Mouse (Mus musculus): ENCODE data around the gene Dohh. TPM values are rescaled to one million over a fixed set of nuclear protein-coding genes. Genes with fewer than 3 reads are reported as not detected.

Gene Dohh
- polyA plus RNA-seq, 1 experiment from 2014 or later, result 67.5 TPM

DNA sequence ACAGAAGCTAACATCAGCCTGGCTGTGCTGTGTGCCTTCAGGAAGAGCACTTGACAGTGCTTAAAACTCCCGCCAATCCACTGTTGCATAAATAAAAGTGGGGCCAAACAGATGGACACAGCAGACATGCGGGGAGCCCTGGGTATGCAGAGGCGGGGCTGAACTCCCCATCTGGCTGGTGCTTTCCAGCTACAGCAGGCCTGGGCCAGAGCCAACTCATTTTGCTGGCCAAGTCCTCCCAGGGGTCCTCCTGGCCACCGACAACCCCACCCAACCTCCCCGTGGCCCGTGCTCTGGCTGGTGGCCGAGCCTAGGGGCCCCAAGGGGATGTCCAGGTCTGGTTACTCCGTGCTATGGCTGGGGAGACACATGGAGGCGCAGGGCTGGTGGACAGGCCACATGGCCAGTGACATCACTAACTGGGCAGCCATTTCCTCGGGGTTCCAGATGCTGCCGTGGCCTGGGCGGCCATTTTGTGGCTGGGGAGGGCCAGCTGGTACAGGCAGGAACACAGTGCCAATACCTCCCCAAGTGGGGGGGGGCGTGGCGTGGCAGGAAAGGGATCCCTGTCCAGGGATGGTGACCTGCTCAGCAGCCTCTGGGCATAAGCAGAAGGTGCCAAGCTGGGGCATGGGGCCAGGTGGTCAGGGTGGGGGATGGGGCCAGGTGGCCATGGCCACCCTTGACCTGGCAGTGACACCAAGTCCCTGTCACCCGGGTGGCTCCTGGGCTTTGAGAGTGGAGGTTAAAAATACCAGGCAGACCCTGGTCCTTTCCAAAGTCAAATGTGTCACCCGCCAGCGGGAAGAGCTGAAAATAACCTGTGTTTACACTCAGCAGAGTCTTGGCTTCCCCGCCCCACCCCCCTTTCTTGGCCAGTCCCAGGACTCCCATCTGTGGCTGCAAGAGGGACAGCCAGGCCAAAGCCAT, 27.5 kb downstream of the Dohh start:
- Histone ChIP-seq H3K9me3 (replicated peaks) (no peaks in the 10 kb centered on the region), H3K4me1 (peaks cover 89% of the 10 kb centered on the region), H3K4me3 (no peak overlapping the region), H3K4me2 (replicated peaks) (no peak overlapping the region; the same call in 1 of the 2 replicates), H3K27me3 (peaks cover 22% of the 10 kb centered on the region), H3K36me3 (no peaks in the 10 kb centered on the region), H3K27ac (peak overlapping the region; percentile 75), H3K9ac (0 out of 2 replicates have a peak overlapping the region, but pooled peaks have one; percentile 24)
- WGBS, result 66% methylated on average over 18 of the region's 18 CpGs
- ATAC-seq (ENCODE audit: low FRiP score), result 0 out of 2 replicates have a peak, but pooled peaks have one; percentile 2

DNA sequence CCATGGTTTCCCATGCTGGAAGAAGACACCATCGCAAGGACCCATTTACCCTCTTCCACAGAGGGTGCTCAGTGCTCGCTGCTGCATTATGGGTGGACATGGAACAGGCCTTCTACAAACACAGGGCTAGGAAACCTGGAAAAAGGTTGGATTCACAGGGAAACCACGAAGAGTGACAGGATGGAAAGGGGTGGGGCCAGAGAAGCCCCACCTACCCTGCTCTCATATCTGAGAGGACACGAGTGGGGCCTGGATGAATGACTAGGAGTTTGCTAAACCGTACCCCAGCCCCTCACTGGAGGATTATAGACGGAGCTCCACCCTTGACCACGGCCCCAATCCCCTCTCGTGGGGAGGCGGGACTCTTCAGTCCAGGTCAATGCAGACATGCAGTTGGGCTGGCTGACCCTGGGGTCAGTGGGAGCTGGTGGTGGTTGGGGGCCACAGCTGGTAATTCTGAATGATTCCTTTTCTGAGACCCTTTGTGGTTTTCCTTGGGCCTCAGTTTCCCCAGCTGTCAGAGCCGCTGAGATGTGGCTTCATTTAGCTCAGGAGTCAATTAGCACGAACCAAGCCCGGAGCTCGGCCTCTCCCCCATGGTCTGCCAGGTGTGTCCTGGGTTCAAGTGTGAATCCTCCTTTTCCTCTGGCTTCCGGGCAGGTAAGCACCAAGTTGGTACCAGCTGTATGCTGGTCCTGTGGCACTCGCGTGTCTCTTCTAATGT, 28.5 kb downstream of the Dohh start:
- Histone ChIP-seq H3K4me3 (no peak overlapping the region), H3K36me3 (no peaks in the 10 kb centered on the region), H3K27me3 (peaks cover 15% of the 10 kb centered on the region), H3K9ac (no peak overlapping the region), H3K9me3 (replicated peaks) (no peaks in the 10 kb centered on the region), H3K4me1 (peaks cover 89% of the 10 kb centered on the region), H3K27ac (peak overlapping the region; percentile 75), H3K4me2 (replicated peaks) (no peak overlapping the region)
- no peak for ATAC-seq (ENCODE audit: low FRiP score)
- 74% methylated on average over 16 of the region's 16 CpGs for WGBS

DNA sequence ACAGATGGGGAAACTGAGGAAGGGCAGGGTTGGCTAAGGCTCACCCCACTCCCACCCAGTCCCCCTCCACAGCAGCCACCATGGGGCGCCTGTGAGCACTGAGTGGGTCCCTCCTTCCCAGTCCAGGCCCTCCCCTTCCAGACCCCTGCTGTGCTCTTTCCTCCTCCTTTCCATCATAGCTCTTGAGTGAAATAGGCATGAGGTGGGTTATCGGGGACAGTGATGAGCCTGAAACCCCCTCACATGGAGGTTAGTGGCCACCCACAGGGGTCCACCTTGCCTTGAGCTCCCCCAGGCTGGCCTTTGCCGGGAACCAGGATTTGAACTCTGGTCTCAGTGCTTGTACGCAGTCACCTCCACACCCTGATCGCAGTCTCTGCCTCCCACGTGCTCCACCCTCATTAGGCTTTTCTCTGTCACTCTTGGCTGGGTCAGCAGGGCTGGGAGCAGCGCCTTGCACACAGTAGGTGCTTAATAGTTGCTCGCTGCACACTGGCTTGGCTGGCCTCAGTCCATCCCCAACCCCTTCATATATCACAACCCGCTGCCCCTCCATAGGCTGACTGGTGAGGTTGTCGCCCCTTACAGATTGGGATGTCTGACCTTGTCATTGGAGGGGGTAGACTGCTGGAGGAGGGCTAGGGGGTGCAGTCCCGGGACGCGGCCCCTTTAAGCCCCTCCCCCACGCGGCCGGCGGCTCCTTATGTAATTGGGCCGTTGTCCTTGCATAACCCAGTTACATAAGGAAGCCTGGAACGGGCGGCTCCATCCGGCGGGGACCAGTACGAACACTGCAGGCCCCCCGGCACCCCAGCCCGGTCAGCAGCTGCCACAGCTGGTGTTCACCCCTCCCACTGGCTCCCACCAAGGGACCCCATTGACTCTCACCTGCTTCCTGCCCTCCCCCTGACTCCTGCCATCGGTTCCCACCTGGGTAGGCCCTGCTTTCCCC, 29.4 kb downstream of the Dohh start:
- ATAC-seq (ENCODE audit: low FRiP score), result no peak
- H3K9ac ChIP-seq, result peak overlapping the region; percentile 29

GRCm38 (mm10) chr10:81414682-81415081, 30.5 kb downstream of the Dohh start:
- Histone ChIP-seq H3K27me3 (peaks cover 7% of the 10 kb centered on the region; the same call in 1 of the 2 replicates), H3K4me3 (no peak overlapping the region), H3K4me1 (peaks cover 88% of the 10 kb centered on the region), H3K4me2 (replicated peaks) (no peak overlapping the region), H3K9ac (no peak overlapping the region), H3K27ac (peak overlapping the region; percentile 49), H3K36me3 (no peaks in the 10 kb centered on the region), H3K9me3 (replicated peaks) (no peaks in the 10 kb centered on the region)
- no peak for ATAC-seq (ENCODE audit: low FRiP score)

More for the DNA sequence above, 29.4 kb downstream of the Dohh start:
- 30% methylated on average over 26 of the region's 26 CpGs for WGBS
- no peaks in the 10 kb centered on the region for H3K36me3 ChIP-seq
- H3K4me1 ChIP-seq, result peaks cover 92% of the 10 kb centered on the region
- H3K4me3 ChIP-seq, result no peak overlapping the region
- no peaks in the 10 kb centered on the region for H3K9me3 ChIP-seq (replicated peaks)
- H3K27me3 ChIP-seq, result peaks cover 7% of the 10 kb centered on the region; the same call in 1 of the 2 replicates
- peak overlapping the region; percentile 34 for H3K4me2 ChIP-seq (replicated peaks)
- peak overlapping the region; percentile 49; the same call in 1 of the 2 replicates for H3K27ac ChIP-seq

GRCm38 (mm10) chr10:81415146-81415545, 30.9 kb downstream of the Dohh start:
- Histone ChIP-seq H3K27me3 (peaks cover 7% of the 10 kb centered on the region; the same call in 1 of the 2 replicates), H3K9ac (no peak overlapping the region), H3K4me3 (no peak overlapping the region), H3K4me2 (replicated peaks) (no peak overlapping the region), H3K27ac (peak overlapping the region; percentile 5; the same call in 1 of the 2 replicates), H3K9me3 (replicated peaks) (no peaks in the 10 kb centered on the region), H3K36me3 (peaks cover 4% of the 10 kb centered on the region), H3K4me1 (peaks cover 84% of the 10 kb centered on the region)
- WGBS, result 76% methylated on average over 5 of the region's 5 CpGs
- ATAC-seq (ENCODE audit: low FRiP score), result no peak

- no peaks in the 10 kb centered on the region for H3K9me3 ChIP-seq (replicated peaks)
- no peak overlapping the region for H3K9ac ChIP-seq
- H3K4me2 ChIP-seq (replicated peaks), result no peak overlapping the region
- peak overlapping the region; percentile 5; the same call in 1 of the 2 replicates for H3K27ac ChIP-seq
- H3K4me3 ChIP-seq, result no peak overlapping the region
- WGBS, result 62% methylated on average over 17 of the region's 17 CpGs
- no peak for ATAC-seq (ENCODE audit: low FRiP score)
- H3K27me3 ChIP-seq, result peaks cover 7% of the 10 kb centered on the region; the same call in 1 of the 2 replicates
- peaks cover 79% of the 10 kb centered on the region for H3K4me1 ChIP-seq
- H3K36me3 ChIP-seq, result peaks cover 5% of the 10 kb centered on the region
Observed at GRCm38 (mm10) chr10:81415549-81416310, 31.5 kb downstream of the Dohh start.

DNA sequence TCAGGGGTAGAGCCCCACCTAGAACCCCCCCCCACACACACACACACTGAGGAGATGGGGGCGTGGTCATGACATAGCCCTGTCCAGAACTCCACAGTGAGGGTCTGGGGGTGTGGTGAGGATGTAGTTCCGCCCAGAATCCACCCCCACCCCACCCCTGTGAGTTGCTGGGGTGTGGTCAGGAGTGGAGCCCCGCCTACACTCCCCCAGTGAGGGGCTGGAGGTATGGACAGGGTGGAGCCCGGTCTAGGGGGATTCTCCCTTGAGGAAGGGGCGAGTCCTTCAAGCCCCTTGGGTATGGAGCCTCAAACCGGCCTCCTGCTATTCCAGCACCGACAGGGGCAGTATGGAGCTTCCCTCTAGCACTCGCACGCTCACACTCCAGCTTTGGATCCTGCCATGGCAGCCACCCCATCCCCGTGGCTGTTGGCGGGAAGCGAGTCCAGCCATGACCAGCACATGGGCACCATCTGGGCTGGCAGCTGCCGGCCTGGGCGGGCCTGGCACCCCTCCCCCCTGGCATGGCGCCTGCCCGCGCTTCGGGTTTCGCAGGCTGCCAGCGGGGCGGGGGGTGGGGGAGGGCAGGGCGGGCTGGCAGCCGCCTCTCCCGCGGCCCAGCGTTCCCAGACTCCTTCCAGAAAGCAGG, 32.5 kb downstream of the Dohh start:
- Histone ChIP-seq H3K4me1 (peaks cover 70% of the 10 kb centered on the region), H3K27ac (peak overlapping the region; percentile 71), H3K36me3 (peaks cover 5% of the 10 kb centered on the region), H3K27me3 (peaks cover 8% of the 10 kb centered on the region; the same call in 1 of the 2 replicates), H3K9me3 (replicated peaks) (no peaks in the 10 kb centered on the region), H3K4me2 (replicated peaks) (peak overlapping the region; percentile 55), H3K9ac (peak overlapping the region; percentile 58), H3K4me3 (peak overlapping the region; percentile 24)
- WGBS, result 0% methylated on average over 26 of the region's 26 CpGs
- peak; percentile 66 for ATAC-seq (ENCODE audit: low FRiP score)

GRCm38 (mm10) chr10:81417227-81418215, 33.3 kb downstream of the Dohh start:
- peak overlapping the region; percentile 71 for H3K27ac ChIP-seq
- 47% methylated on average over 12 of the region's 12 CpGs for WGBS
- no peaks in the 10 kb centered on the region for H3K9me3 ChIP-seq (replicated peaks)
- H3K27me3 ChIP-seq, result peaks cover 15% of the 10 kb centered on the region
- H3K4me2 ChIP-seq (replicated peaks), result peak overlapping the region; percentile 55
- H3K36me3 ChIP-seq, result peaks cover 5% of the 10 kb centered on the region
- ATAC-seq (ENCODE audit: low FRiP score), result no peak
- peak overlapping the region; percentile 58 for H3K9ac ChIP-seq
- H3K4me1 ChIP-seq, result peaks cover 62% of the 10 kb centered on the region
- H3K4me3 ChIP-seq, result peak overlapping the region; percentile 24

- Histone ChIP-seq H3K4me1 (peaks cover 54% of the 10 kb centered on the region), H3K9ac (0 out of 2 replicates have a peak overlapping the region, but pooled peaks have one; percentile 27), H3K27ac (peak overlapping the region; percentile 35), H3K9me3 (replicated peaks) (no peaks in the 10 kb centered on the region), H3K4me2 (replicated peaks) (no peak overlapping the region), H3K27me3 (peaks cover 17% of the 10 kb centered on the region), H3K36me3 (peaks cover 5% of the 10 kb centered on the region), H3K4me3 (no peak overlapping the region)
- no peak for ATAC-seq (ENCODE audit: low FRiP score)
- 37% methylated on average over 11 of the region's 11 CpGs for WGBS
Observed at GRCm38 (mm10) chr10:81418216-81419070, 34.2 kb downstream of the Dohh start.

Data from hindbrain, embryonic 12.5 days (tissue).